ENCODE assay signal across 9 mouse cellular contexts in genomic region chr2:118520042-118520933, GRCm38 (mm10). TPM values are rescaled to one million over a fixed set of nuclear protein-coding genes. Genes with fewer than 3 reads are reported as not detected.
DNase-seq lines count a peak whose midpoint lies in the region; ATAC-seq lines count a peak whose summit lies in the region.
"Had no signal": no experiment of that assay in that cellular context is flagged by ENCODE, and none has a peak within 500 bp of the region (broad histone marks: within the 10 kb centered on the region; RNA-seq: fewer than 3 reads in every experiment).

No protein-coding gene starts in this region.

- DNase-seq in cerebellum, adult 9-10 months = peak; percentile 29
- no peak for DNase-seq in cerebellum, adult 8-10 months
- peak; percentile 40 for DNase-seq in brain, embryonic 18.5 days (ENCODE audit: low read depth, low spot score)
- peak; percentile 70 for DNase-seq in heart, adult 8-10 months (ENCODE audit: low spot score)
- peak; percentile 84 for DNase-seq in kidney, adult 11 months
- no peak for DNase-seq in cerebellum, adult 9-11 months

- ATAC-seq in liver, embryonic 15.5 days (ENCODE audit: insufficient read depth) = peak; percentile 70
- ATAC-seq in neural tube, embryonic 12.5 days (ENCODE audit: low FRiP score, low read depth) = peak; percentile 94

- H3K4me2 ChIP-seq in liver, embryonic 15.5 days = no peak overlapping the region
- no peak overlapping the region for H3K4me2 ChIP-seq in neural tube, embryonic 12.5 days (replicated peaks)

- peaks cover 25% of the 10 kb centered on the region for H3K4me1 ChIP-seq in liver, embryonic 15.5 days (replicated peaks)
- H3K4me1 ChIP-seq in neural tube, embryonic 12.5 days = peaks cover 24% of the 10 kb centered on the region

- H3K36me3 ChIP-seq in liver, embryonic 15.5 days (replicated peaks) = no peaks in the 10 kb centered on the region
- no peaks in the 10 kb centered on the region for H3K36me3 ChIP-seq in neural tube, embryonic 12.5 days

- 25% methylated on average over 9 of the region's 9 CpGs for WGBS in liver, embryonic 15.5 days (ENCODE audit: insufficient replicate concordance)
- 40% methylated on average over 9 of the region's 9 CpGs for WGBS in neural tube, embryonic 12.5 days

- no peaks in the 10 kb centered on the region for H3K9me3 ChIP-seq in liver, embryonic 15.5 days (replicated peaks)
- H3K9me3 ChIP-seq in neural tube, embryonic 12.5 days = no peaks in the 10 kb centered on the region

- H3K9ac ChIP-seq in liver, embryonic 15.5 days = no peak overlapping the region
- H3K9ac ChIP-seq in neural tube, embryonic 12.5 days = no peak overlapping the region

- peak overlapping the region; percentile 7; the same call in 1 of the 2 replicates for H3K27ac ChIP-seq in liver, embryonic 15.5 days (replicated peaks)
- H3K27ac ChIP-seq in neural tube, embryonic 12.5 days = peak overlapping the region; percentile 23; the same call in 1 of the 2 replicates

- H3K4me3 ChIP-seq in liver, embryonic 15.5 days (replicated peaks) = no peak overlapping the region
- H3K4me3 ChIP-seq in neural tube, embryonic 12.5 days = no peak overlapping the region
- H3K4me3 ChIP-seq: erythroblast, embryonic 14.5 days had no signal

- no peaks in the 10 kb centered on the region for H3K27me3 ChIP-seq in liver, embryonic 15.5 days
- no peaks in the 10 kb centered on the region for H3K27me3 ChIP-seq in neural tube, embryonic 12.5 days (replicated peaks)

RNA-seq across cellular contexts. Expression of gene Bmf, which starts 29.2 kb away (rescaled TPM):
- 1 to 10 TPM; 2.8 to 9.8 (median 7.7) TPM for total RNA-seq in heart, adult 8-10 months (2022)
- polyA plus RNA-seq in liver, embryonic 15.5 days (2015; fragmentation: Nextera tagmentation; extraction: Ambion mirVana) = 0.30 and 0.39 TPM in 2 replicates
- polyA plus RNA-seq in neural tube, embryonic 12.5 days (2016; fragmentation: Nextera tagmentation; extraction: Ambion mirVana) = 5.6 and 7.5 TPM in 2 replicates

RNA-seq across cellular contexts. Expression of gene Srp14, which starts 40.8 kb away (rescaled TPM):
- 100 to 1,000 TPM; 124 to 135 (median 133) TPM for total RNA-seq in heart, adult 8-10 months (2022)
- polyA plus RNA-seq in liver, embryonic 15.5 days (2015; fragmentation: Nextera tagmentation; extraction: Ambion mirVana) = 91.1 and 96.9 TPM in 2 replicates
- 305 TPM in 2 replicates for polyA plus RNA-seq in neural tube, embryonic 12.5 days (2016; fragmentation: Nextera tagmentation; extraction: Ambion mirVana)

Comparison
In these comparisons a context has a peak if more than half of its experiments do, and no peak if none do; other contexts are left out.
1. DNase-seq: peak in cerebellum, adult 9-10 months (single experiment), brain, embryonic 18.5 days (single experiment), heart, adult 8-10 months (single experiment) and kidney, adult 11 months (single experiment); none in cerebellum, adult 8-10 months (single experiment) and cerebellum, adult 9-11 months (single experiment).